Mouse (Mus musculus) liver, embryonic 14.5 days (tissue): ENCODE measurements around the gene Dgka.

Experiments
- CTCF ChIP-seq: IDR thresholded peaks from 2 replicates; pipeline ENCODE4 v1.5.1; 2016; ENCODE audit warnings: antibody characterized with exemption, low read depth, control low read depth
- EP300 ChIP-seq: IDR thresholded peaks from 2 replicates; pipeline ENCODE4 v1.6.1; 2016; ENCODE audit warnings: antibody characterized with exemption, low read depth

- TF ChIP-seq EP300: no peak
- TF ChIP-seq CTCF: peak; percentile 49
Observed at GRCm38 (mm10) chr10:128773685-128774084, 29.0 kb upstream of the Dgka start.
